Mouse (Mus musculus) heart, postnatal 10 days (tissue): Measurements from ENCODE around the gene Slc35f6. TPM values are rescaled to one million over a fixed set of nuclear protein-coding genes. Genes with fewer than 3 reads are reported as not detected.
"Not testable (repeated sequence)": the region's sequence is repeated elsewhere in the genome, so short reads cannot be mapped to it uniquely, and the experiment has no call there.

Experiments used
- DNase-seq, 2 experiments: peaks; one replicate each; pipeline ENCODE4 v3.0.0; 2021
- intact Hi-C: fragments of 180-260 bp; cut with DNase I; formaldehyde crosslinking; loops from one replicate; pipeline ENCODE4 v1.15.1; 2025
- total RNA-seq, 2 experiments: library from RNA; stranded (reverse); gene quantifications; 2 replicates each; pipeline ENCODE4 v1.2.3; 2021

The Slc35f6 gene
- total RNA-seq, 2 experiments from 2014 or later = 42.1 to 45.4 TPM

DNA sequence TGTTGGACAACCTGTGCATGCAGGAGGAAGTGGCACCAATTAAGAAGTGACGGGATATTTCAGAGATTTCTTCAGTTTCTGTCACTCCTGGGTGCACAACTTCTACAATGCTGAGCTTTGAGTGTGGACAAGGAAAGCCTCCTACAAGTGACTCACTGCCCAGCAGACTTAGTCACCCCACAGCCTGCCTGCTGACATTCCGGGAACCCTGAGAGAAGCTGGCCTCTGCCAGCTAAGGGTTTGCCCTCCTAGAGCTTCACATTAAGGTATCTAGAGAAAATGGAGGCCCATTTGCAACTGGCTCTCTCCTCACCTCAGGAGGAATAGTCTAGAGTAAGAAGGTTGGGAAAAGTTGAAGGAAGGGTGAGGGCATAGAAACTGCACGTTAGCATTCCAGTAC, 3.8 kb downstream of the Slc35f6 start:
- DNase-seq = no peak
- intact Hi-C loops = no loop called here

DNA sequence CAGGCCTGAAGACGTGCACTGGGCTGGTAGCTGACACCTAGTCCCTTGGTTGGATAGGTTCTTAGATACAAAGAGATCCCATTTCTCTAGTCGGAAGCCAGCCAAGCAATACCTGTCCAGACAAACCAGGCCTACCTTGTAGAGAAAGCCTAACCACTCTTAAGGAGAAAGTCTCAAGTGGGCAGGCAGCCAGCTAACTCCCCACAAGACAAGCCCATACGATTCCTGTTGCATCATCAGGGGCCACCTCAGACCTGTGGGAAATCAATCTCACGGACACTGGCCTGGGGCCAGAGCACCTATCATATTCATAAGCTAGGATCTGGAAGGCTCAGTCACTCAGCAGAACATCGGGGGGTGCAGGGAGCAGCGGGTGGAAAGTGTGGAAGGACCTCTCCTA, 5.5 kb downstream of the Slc35f6 start:
- intact Hi-C loops = no loop called here
- DNase-seq = no peak

DNA sequence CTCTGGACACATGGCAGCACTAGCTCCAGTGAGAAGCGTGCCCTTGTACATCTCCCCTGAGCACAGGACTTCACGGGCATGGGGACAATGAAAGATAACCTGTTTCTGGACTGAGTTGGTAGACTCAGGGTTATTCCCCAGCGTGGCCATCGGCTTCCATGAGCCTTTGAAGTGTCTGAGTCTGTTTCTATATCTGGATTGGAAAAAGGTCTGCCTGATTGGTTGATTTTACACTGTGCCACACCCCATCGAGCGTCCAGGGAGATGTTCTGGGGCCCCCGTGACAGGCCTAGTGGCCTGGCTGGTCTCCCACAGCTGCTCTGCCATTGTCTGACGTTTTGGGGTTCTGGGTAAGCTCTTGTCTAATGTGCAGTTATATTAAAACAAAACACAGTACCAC, 7.3 kb downstream of the Slc35f6 start:
- intact Hi-C loops = no loop called here
- no peak for DNase-seq

DNA sequence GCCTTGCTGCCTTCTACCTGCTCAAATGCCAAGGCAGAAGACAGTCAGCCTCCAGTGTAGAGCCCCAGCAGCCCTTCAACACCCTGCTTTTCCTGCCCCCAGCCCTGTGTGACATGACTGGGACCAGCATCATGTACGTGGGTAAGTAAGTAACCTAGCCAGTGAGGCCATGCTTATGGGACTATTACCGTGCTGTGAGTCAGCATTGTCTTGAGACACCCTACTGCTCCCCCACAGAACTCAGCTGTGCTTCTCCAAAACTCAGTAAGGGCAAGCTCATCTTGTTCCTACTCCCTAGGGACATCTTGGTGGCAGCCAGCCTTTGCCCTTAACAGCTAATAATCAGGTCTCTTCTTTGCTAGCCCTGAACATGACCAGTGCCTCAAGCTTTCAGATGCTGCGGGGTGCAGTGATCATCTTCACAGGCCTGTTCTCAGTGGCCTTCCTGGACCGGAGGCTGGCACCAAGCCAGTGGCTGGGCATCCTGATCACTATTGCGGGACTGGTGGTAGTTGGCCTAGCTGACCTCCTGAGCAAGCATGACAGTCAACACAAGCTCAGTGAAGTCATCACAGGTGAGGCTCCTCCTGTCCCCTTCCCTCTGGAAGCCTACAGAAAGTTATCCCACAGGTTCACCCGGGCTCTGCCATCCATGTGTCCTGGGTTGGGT, 7.9 kb downstream of the Slc35f6 start:
- intact Hi-C loops = no loop called here
- no peak for DNase-seq

DNA sequence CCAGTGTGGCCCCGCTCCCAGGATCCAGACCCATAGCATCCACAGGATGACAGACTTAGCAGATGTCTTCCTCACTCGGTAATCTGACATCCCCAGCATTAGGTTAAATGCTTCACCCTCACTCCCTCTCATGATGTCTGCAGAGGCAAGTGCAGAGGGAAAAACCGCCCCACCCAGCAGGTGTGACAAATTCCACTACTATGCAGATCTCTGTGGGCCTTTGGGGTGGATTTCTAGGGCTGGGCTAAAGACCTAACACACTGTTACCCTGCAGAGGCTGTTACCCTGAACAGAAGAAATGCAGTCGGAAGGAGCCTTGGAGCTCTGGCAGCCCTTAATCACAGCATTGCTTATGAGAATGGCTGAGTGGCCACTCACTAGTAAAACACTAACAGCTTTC, 11.3 kb downstream of the Slc35f6 start:
- intact Hi-C loops = no loop called here
- DNase-seq = no peak

DNA sequence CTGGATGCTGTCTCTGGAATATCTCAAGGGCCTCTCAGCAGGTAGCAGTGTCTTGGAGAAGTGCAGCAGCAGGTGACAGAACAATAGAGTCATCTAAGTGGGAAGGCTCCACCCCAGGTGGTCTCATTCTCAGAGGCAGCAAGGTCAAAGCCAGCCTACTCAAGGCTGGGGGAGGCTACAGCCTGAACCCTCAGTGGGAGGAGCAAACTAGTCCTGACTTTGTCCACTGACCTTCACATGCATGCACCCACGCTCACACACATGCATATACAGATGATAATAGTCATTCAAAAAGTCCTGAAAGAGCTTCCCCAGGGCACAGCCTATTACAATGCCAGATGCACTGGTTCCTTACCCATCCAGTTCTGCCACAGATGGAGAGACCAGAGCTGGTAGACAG, 12.5 kb downstream of the Slc35f6 start:
- no peak for DNase-seq
- intact Hi-C loops = no loop called here

DNA sequence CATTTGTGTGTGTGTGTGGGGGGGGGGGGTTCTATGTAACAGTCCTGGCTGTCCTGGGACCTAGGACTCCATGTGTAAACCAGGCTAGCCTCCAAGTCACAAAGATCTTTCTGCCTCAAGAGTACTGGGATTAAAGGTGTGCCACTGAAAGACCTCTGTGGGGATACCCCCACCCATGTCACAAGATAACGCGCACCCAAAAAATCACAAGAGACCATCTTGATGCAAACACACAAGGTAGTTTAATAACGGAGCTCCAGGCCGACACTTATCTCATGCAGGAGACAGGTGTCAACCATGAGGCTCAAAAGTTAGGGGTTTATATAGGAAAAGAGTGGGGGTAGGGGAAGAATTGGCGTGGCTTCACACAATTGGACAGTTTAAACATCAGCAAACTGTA, 13.1 kb downstream of the Slc35f6 start:
- no peak for DNase-seq
- intact Hi-C loops = no loop called here

- no peak for DNase-seq
- intact Hi-C loops = no loop called here
These were observed 17.6 kb downstream of the Slc35f6 start for GRCm38 (mm10) chr5:30665360-30665759.

GRCm38 (mm10) chr5:30665968-30666367, 18.2 kb downstream of the Slc35f6 start:
- intact Hi-C loops = no loop called here

DNA sequence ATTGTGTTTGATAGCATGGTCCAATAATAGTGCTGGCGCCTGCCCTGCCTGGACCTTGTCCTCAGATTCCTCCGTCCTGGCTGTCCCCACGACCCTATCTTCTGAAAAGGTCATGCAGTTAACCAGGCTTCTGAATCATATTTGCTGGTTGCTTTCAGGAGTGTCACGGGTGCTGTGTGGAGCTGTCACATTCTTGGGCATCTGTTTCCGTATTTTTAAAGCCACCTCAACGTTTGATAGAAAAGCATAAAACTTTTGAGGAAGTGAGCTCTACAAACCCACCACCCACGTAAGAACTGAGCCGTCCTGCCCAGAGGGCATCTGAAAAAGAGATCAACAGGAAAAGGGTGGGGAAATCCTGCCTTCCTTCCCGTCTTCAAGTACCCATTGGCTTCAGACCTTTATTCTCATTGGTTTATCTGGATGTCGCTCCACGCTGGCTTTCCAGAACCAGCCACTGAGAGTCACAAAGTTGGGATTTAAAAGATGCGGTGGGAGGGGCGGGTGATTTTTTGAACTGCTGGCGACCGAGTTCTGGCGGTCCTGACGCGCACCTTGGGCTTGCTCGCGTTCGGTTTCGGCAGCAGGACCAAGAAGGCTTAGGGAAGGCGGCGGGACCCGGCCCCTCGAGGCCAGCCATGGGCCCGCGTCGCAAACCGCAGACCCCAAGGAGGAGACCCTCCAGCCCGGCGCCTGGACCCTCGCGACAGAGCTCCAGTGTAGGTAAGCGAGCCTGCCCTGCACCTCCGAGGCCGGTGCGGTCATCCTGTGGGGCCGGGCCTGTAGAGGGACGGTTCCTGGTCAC, 18.9 kb downstream of the Slc35f6 start, which contains the start of gene Cenpa:
Cenpa (plus strand) TSS at position 387 of the 805 bp plus-strand sequence.
- DNase-seq = peak; percentile 95 to 97
- intact Hi-C loops = no loop called here

More at GRCm38 (mm10) chr5:30665968-30666367, 18.2 kb downstream of the Slc35f6 start:
- peak in 1 of 2 experiments; percentile 52 for DNase-seq

GRCm38 (mm10) chr5:30667215-30667614, 19.5 kb downstream of the Slc35f6 start:
- intact Hi-C loops = no loop called here
- DNase-seq = no peak

- intact Hi-C loops = no loop called here
- DNase-seq = no peak
These were observed 20.0 kb downstream of the Slc35f6 start for GRCm38 (mm10) chr5:30667686-30668085.

GRCm38 (mm10) chr5:30668637-30669495, 21.1 kb downstream of the Slc35f6 start:
- intact Hi-C loops = no loop called here
- DNase-seq = no peak

GRCm38 (mm10) chr5:30669496-30669830, 21.7 kb downstream of the Slc35f6 start:
- intact Hi-C loops = no loop called here
- DNase-seq = no peak

- intact Hi-C loops = no loop called here
- DNase-seq = no peak
These were observed 22.4 kb downstream of the Slc35f6 start for GRCm38 (mm10) chr5:30670091-30670490.

- intact Hi-C loops = no loop called here
- no peak for DNase-seq
These were observed 26.3 kb downstream of the Slc35f6 start for GRCm38 (mm10) chr5:30674001-30674400.

DNA sequence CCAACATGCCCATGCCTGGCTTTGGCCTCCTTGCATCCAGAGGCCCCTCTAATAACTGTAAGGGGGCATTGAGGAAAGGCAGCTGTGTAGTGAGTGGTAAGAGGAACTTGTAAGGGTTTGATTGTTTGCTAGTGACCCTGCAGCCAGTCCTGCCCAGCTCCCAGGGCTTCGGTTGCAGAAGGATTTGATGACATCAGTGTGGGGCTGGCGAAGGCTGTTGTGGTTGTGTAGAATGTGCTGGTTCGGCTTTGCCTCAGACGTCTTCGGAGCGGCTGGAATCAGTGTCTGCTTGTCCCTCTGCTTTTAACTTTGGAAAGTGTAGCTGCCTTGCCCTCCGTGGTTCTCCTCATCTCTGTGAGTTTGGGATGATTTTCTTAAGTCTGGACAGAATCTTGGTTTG, 29.1 kb downstream of the Slc35f6 start:
- intact Hi-C loops = no loop called here
- DNase-seq = no peak

DNA sequence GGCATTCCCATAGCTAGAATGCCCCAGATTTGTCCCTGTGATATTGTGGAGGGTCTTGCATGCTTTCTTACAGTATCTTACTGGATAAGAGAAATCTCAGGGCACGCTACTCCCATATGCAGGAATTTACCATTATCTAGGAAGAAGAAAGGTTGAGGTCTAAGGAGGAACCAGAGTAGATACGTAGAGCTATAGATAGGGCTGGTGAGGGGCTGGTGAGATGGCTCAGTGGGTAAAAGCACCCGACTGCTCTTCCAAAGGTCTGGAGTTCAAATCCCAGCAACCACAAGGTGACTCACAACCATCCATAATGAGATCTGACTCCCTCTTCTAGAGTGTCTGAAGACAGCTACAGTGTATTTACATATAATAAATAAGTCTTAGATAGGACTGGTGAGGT, 30.3 kb downstream of the Slc35f6 start:
- not testable (repeated sequence) for DNase-seq

DNA sequence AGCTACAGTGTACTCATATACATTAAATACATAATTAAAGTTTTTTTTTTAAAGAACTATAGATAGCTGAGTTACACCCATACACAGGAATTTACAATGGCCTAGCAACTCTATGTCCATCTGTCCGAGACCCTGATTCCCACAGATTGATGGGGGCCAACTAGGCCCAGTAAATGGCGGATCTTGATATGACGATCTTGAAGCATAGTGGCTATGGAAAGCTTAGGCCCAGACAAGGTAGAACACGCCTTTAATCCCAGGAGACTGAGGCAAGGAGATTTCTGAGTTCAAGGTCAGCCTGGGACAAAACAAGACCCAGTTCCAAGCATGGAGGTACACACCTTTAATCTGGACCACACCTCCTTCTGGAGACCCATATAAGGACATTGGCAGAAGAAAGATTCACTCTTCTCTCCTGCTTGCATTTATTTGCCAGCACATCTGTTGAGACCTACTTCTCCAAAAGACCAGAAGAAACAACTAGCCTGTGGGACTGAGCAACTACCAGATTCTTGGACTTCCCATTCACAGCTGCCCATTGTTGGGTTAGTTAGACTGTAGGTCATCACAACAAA, 31.1 kb downstream of the Slc35f6 start:
- DNase-seq = no peak
- intact Hi-C loops = no loop called here

More for the DNA sequence above, 30.3 kb downstream of the Slc35f6 start:
- intact Hi-C loops = not testable (repeated sequence)

- intact Hi-C loops = no loop called here
- no peak for DNase-seq
These were observed 31.9 kb downstream of the Slc35f6 start for GRCm38 (mm10) chr5:30679593-30679992.

- intact Hi-C loops = loop anchor here (5.0 kb wide), 1 partner anchor 165 kb away; no protein-coding TSS in a partner anchor
- DNase-seq = no peak
These were observed 34.2 kb downstream of the Slc35f6 start for GRCm38 (mm10) chr5:30681970-30682369.
